Mouse (Mus musculus): ENCODE measurements around the gene Gsdma. TPM values are rescaled to one million over a fixed set of nuclear protein-coding genes. Genes with fewer than 3 reads are reported as not detected.

The Gsdma gene
- polyA plus RNA-seq, 1 experiment from 2014 or later: 0.12 TPM

DNA sequence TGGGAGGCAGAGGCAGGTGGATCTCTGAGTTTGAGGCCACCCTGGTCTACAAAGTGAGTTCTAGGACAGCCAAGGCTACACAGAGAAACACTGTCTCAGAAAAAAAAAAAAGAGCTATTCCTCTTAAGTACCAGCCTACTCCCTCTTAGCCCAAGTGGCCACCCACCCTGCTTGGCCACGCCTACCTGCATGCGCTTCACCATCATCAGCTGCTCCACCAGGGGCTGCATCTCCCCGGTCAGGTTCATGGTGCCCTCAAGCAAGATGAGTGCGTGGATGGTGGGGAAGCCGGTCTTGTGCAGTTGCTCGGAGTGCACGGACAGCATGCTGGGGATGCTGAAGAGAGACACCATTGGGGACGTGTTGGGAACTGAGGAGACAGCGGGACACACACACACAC lies 51.8 kb downstream of the Gsdma start:
- H3K4me2 ChIP-seq (replicated peaks; ENCODE audit: low read depth, low read length): no peak overlapping the region
- no peaks in the 10 kb centered on the region for H3K9me3 ChIP-seq (ENCODE audit: control insufficient read depth, low read depth, low read length)
- 0 out of 2 replicates have a peak, but pooled peaks cover 4% of the 10 kb centered on the region for H3K4me1 ChIP-seq (ENCODE audit: control insufficient read depth, insufficient read depth, low read length)
- no peak overlapping the region for H3K4me3 ChIP-seq (ENCODE audit: low read depth, low read length)
- peaks cover 34% of the 10 kb centered on the region for H3K36me3 ChIP-seq (ENCODE audit: control insufficient read depth, insufficient read depth, low read length)
- WGBS: 94% methylated on average over 9 of the region's 9 CpGs
- H3K27ac ChIP-seq (ENCODE audit: low read length): no peak overlapping the region
- ATAC-seq (ENCODE audit: insufficient number of reproducible peaks, insufficient read depth, low FRiP score, low read depth): no peak
- no peaks in the 10 kb centered on the region for H3K27me3 ChIP-seq (ENCODE audit: control insufficient read depth, insufficient read depth, low read length)
- no peak overlapping the region for H3K9ac ChIP-seq (replicated peaks; ENCODE audit: low read depth, low read length)

DNA sequence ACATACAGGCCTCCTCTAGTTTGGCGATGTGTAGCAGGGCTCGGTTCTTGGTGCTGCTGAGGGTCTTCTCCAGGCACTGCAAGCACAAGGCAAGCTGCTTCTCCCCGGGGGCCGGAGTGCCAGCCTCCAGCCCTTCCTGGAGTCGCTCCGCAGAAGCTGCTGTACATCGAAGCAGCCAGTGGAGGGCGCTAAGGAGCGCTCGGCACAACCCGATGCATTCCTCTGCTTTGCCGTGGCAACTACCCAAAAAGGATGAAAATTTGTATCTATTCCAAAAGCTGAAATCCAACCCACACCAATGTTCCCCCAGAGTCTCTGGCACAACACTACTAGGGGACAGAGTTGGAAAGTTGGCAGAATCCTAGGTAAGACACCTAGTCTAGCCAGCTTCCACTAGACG lies 53.8 kb downstream of the Gsdma start:
- Histone ChIP-seq H3K27ac (ENCODE audit: low read length) (no peak overlapping the region), H3K36me3 (ENCODE audit: control insufficient read depth, insufficient read depth, low read length) (peaks cover 24% of the 10 kb centered on the region), H3K9me3 (ENCODE audit: control insufficient read depth, low read depth, low read length) (no peaks in the 10 kb centered on the region), H3K4me3 (ENCODE audit: low read depth, low read length) (no peak overlapping the region), H3K4me1 (ENCODE audit: control insufficient read depth, insufficient read depth, low read length) (0 out of 2 replicates have a peak, but pooled peaks cover 7% of the 10 kb centered on the region), H3K27me3 (ENCODE audit: control insufficient read depth, insufficient read depth, low read length) (no peaks in the 10 kb centered on the region), H3K4me2 (replicated peaks; ENCODE audit: low read depth, low read length) (no peak overlapping the region), H3K9ac (replicated peaks; ENCODE audit: low read depth, low read length) (no peak overlapping the region)
- WGBS: 21% methylated on average over 13 of the region's 13 CpGs
- no peak for ATAC-seq (ENCODE audit: insufficient number of reproducible peaks, insufficient read depth, low FRiP score, low read depth)

DNA sequence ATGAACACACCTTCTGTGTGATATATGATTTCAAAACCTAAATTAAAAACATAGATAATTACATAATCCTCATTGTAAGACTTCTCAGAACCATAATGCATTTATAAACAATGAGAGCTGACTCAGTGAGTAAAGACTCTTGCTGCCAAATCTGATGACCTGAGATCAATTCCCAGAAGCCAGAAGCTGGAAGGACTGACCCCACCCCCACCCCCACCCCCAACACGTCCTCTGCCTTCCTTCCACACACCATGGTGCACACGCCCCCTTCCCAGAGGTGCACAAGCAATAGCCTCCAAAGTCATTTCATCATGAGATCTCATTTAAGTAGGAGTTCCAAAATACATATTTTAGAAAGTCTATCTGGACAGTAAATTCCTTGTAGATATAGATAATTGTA lies 56.6 kb downstream of the Gsdma start:
- 0 out of 2 replicates have a peak, but pooled peaks cover 7% of the 10 kb centered on the region for H3K4me1 ChIP-seq (ENCODE audit: control insufficient read depth, insufficient read depth, low read length)
- H3K27me3 ChIP-seq (ENCODE audit: control insufficient read depth, insufficient read depth, low read length): no peaks in the 10 kb centered on the region
- peaks cover 12% of the 10 kb centered on the region; the same call in 1 of the 2 replicates for H3K36me3 ChIP-seq (ENCODE audit: control insufficient read depth, insufficient read depth, low read length)
- ATAC-seq (ENCODE audit: insufficient number of reproducible peaks, insufficient read depth, low FRiP score, low read depth): no peak
- no peak overlapping the region for H3K4me3 ChIP-seq (ENCODE audit: low read depth, low read length)
- no peak overlapping the region for H3K4me2 ChIP-seq (replicated peaks; ENCODE audit: low read depth, low read length)
- 72% methylated on average over 2 of the region's 2 CpGs for WGBS
- no peaks in the 10 kb centered on the region for H3K9me3 ChIP-seq (ENCODE audit: control insufficient read depth, low read depth, low read length)
- H3K9ac ChIP-seq (replicated peaks; ENCODE audit: low read depth, low read length): no peak overlapping the region
- no peak overlapping the region for H3K27ac ChIP-seq (ENCODE audit: low read length)

DNA sequence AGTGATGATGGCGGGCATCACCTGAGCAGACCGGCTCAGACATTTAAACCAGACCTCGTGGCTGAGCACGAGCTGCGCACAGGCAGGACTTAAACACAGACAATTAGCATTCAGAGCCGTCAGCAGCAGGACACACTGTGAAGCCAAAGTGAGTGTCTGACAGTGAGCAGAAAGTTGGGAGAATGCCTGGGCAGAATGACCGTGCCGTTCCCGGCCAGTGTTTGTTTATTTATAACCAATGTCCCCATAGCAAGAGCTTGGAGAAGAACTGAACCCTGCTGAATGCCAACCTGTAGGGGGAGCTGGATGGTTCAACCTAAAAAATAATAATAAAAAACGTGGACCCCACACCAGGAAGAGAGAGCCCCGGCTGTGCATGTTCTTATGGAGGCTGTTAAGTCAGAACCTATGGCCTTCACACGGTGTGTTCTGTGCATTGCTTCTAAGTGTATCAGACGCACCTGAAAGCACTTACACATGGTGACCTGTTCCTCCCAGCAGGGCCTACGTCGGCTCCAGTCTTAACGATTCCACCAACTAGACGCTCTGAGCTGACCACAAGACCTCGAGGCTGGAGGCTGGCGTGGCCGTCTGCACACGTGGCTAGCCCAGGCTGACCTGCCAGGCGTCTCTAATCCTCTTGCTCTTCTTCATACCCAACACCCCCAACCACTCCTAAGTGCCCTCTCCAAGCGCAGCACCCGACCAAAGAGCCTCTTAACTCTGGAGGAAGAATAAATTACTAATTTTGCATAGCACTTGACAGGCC lies 57.5 kb downstream of the Gsdma start:
- Histone ChIP-seq H3K27ac (ENCODE audit: low read length) (peak overlapping the region; percentile 15; the same call in 1 of the 2 replicates), H3K9ac (replicated peaks; ENCODE audit: low read depth, low read length) (no peak overlapping the region), H3K9me3 (ENCODE audit: control insufficient read depth, low read depth, low read length) (no peaks in the 10 kb centered on the region), H3K27me3 (ENCODE audit: control insufficient read depth, insufficient read depth, low read length) (no peaks in the 10 kb centered on the region), H3K4me1 (ENCODE audit: control insufficient read depth, insufficient read depth, low read length) (0 out of 2 replicates have a peak, but pooled peaks cover 7% of the 10 kb centered on the region), H3K36me3 (ENCODE audit: control insufficient read depth, insufficient read depth, low read length) (peaks cover 12% of the 10 kb centered on the region; the same call in 1 of the 2 replicates), H3K4me3 (ENCODE audit: low read depth, low read length) (no peak overlapping the region), H3K4me2 (replicated peaks; ENCODE audit: low read depth, low read length) (no peak overlapping the region)
- peak; percentile 44; the same call in 1 of the 2 replicates for ATAC-seq (ENCODE audit: insufficient number of reproducible peaks, insufficient read depth, low FRiP score, low read depth)
- WGBS: 50% methylated on average over 24 of the region's 24 CpGs

DNA sequence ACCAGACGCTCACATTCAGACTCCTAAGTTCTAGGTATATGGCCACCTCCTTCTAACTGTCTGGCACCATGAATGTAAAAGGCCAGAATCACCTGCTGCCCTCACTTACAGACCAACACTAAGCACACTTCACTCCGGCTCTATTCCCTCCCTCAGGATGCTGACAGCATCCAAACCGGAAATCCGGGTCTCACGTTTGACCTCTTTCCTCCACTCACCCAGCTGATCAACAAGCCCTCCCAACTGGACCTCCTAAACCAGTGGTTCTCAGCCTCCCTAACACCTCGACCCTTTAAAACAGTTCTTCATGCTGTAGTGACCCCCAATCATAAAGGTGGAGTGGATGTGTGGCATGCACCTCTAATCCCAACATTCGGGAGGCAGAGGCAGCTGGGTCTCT lies 58.9 kb downstream of the Gsdma start:
- no peak for ATAC-seq (ENCODE audit: insufficient number of reproducible peaks, insufficient read depth, low FRiP score, low read depth)
- H3K4me3 ChIP-seq (ENCODE audit: low read depth, low read length): no peak overlapping the region
- no peaks in the 10 kb centered on the region for H3K27me3 ChIP-seq (ENCODE audit: control insufficient read depth, insufficient read depth, low read length)
- 0 out of 2 replicates have a peak, but pooled peaks cover 6% of the 10 kb centered on the region for H3K4me1 ChIP-seq (ENCODE audit: control insufficient read depth, insufficient read depth, low read length)
- H3K9me3 ChIP-seq (ENCODE audit: control insufficient read depth, low read depth, low read length): no peaks in the 10 kb centered on the region
- no peaks in the 10 kb centered on the region; the same call in 1 of the 2 replicates for H3K36me3 ChIP-seq (ENCODE audit: control insufficient read depth, insufficient read depth, low read length)
- H3K4me2 ChIP-seq (replicated peaks; ENCODE audit: low read depth, low read length): no peak overlapping the region
- no peak overlapping the region for H3K27ac ChIP-seq (ENCODE audit: low read length)
- no peak overlapping the region for H3K9ac ChIP-seq (replicated peaks; ENCODE audit: low read depth, low read length)
- WGBS: 72% methylated on average over 7 of the region's 7 CpGs

DNA sequence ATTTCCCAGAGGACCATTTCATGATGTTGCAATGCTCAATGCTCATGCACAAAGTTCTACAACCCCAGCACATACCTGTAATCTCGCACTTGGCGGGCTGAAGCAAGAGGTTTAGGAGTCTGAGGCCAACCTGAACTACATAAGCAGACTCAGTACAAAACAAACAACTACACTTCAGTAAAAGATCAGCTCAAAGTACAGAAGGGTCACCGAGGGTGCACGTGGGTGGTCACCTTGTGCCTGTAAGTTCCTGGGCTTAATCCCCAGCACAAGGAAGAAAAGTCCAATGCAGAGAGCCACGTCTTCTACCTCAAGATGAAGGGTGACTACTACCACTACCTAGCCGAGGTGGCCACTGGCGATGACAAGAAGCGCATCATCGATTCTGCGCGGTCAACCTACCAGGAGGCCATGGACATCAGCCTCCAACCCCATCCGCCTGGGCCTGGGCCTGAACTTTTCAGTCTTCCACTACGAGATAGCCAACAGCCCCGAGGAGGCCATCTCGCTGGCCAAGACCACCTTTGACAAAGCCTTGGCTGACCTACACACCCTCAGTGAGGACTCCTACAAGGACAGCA lies 61.9 kb downstream of the Gsdma start:
- H3K4me1 ChIP-seq (ENCODE audit: control insufficient read depth, insufficient read depth, low read length): peaks cover 9% of the 10 kb centered on the region; the same call in 1 of the 2 replicates
- no peak overlapping the region for H3K27ac ChIP-seq (ENCODE audit: low read length)
- H3K36me3 ChIP-seq (ENCODE audit: control insufficient read depth, insufficient read depth, low read length): no peaks in the 10 kb centered on the region; the same call in 1 of the 2 replicates
- no peak overlapping the region for H3K4me3 ChIP-seq (ENCODE audit: low read depth, low read length)
- H3K9me3 ChIP-seq (ENCODE audit: control insufficient read depth, low read depth, low read length): no peaks in the 10 kb centered on the region
- no peak overlapping the region for H3K9ac ChIP-seq (replicated peaks; ENCODE audit: low read depth, low read length)
- no peak overlapping the region for H3K4me2 ChIP-seq (replicated peaks; ENCODE audit: low read depth, low read length)
- no peak for ATAC-seq (ENCODE audit: insufficient number of reproducible peaks, insufficient read depth, low FRiP score, low read depth)
- no peaks in the 10 kb centered on the region for H3K27me3 ChIP-seq (ENCODE audit: control insufficient read depth, insufficient read depth, low read length)
- 97% methylated on average over 15 of the region's 15 CpGs for WGBS

Other genes with a start within 250 kb of the Gsdma start
- 98.0 and 101 TPM in 2 replicates for gene Mien1, start 225.4 kb upstream of the Gsdma start, polyA plus RNA-seq (2014; fragmentation: Nextera tagmentation; extraction: Ambion mirVana)
- gene Grb7, start 218.0 kb upstream of the Gsdma start, polyA plus RNA-seq (2014; fragmentation: Nextera tagmentation; extraction: Ambion mirVana): 44.0 and 44.3 TPM in 2 replicates
- gene Ikzf3, start 118.3 kb upstream of the Gsdma start, polyA plus RNA-seq (2014; fragmentation: Nextera tagmentation; extraction: Ambion mirVana): 0.23 and 0.41 TPM in 2 replicates
- gene Zpbp2, start 113.3 kb upstream of the Gsdma start, polyA plus RNA-seq (2014; fragmentation: Nextera tagmentation; extraction: Ambion mirVana): 0.46 TPM in 1 of 2 replicates, not detected in the other
- gene Ormdl3, start 77.0 kb upstream of the Gsdma start, polyA plus RNA-seq (2014; fragmentation: Nextera tagmentation; extraction: Ambion mirVana): 9.2 and 9.6 TPM in 2 replicates
- gene Lrrc3c, start 66.1 kb upstream of the Gsdma start, polyA plus RNA-seq (2014; fragmentation: Nextera tagmentation; extraction: Ambion mirVana): not detected in 2 replicates
- 0.59 and 0.94 TPM in 2 replicates for gene Gm12355, start 38.7 kb upstream of the Gsdma start, polyA plus RNA-seq (2014; fragmentation: Nextera tagmentation; extraction: Ambion mirVana)
- not detected in 2 replicates for gene Gsdma3, start 38.0 kb upstream of the Gsdma start, polyA plus RNA-seq (2014; fragmentation: Nextera tagmentation; extraction: Ambion mirVana)
- not detected in 2 replicates for gene Gsdma2, start 17.6 kb upstream of the Gsdma start, polyA plus RNA-seq (2014; fragmentation: Nextera tagmentation; extraction: Ambion mirVana)
- 126 TPM in 2 replicates for gene Psmd3, start 18.2 kb downstream of the Gsdma start, polyA plus RNA-seq (2014; fragmentation: Nextera tagmentation; extraction: Ambion mirVana)
- gene Csf3, start 36.9 kb downstream of the Gsdma start, polyA plus RNA-seq (2014; fragmentation: Nextera tagmentation; extraction: Ambion mirVana): not detected in 2 replicates
- 39.9 and 41.0 TPM in 2 replicates for gene Med24, start 65.1 kb downstream of the Gsdma start, polyA plus RNA-seq (2014; fragmentation: Nextera tagmentation; extraction: Ambion mirVana)
- 61.4 and 62.9 TPM in 2 replicates for gene Thra, start 76.3 kb downstream of the Gsdma start, polyA plus RNA-seq (2014; fragmentation: Nextera tagmentation; extraction: Ambion mirVana)
- 1.7 and 2.3 TPM in 2 replicates for gene Nr1d1, start 111.0 kb downstream of the Gsdma start, polyA plus RNA-seq (2014; fragmentation: Nextera tagmentation; extraction: Ambion mirVana)
- 21.6 and 22.3 TPM in 2 replicates for gene Msl1, start 131.2 kb downstream of the Gsdma start, polyA plus RNA-seq (2014; fragmentation: Nextera tagmentation; extraction: Ambion mirVana)
- gene Casc3, start 140.6 kb downstream of the Gsdma start, polyA plus RNA-seq (2014; fragmentation: Nextera tagmentation; extraction: Ambion mirVana): 33.7 and 35.1 TPM in 2 replicates
- gene Rapgefl1, start 172.4 kb downstream of the Gsdma start, polyA plus RNA-seq (2014; fragmentation: Nextera tagmentation; extraction: Ambion mirVana): 5.6 and 7.7 TPM in 2 replicates
- gene Wipf2, start 199.3 kb downstream of the Gsdma start, polyA plus RNA-seq (2014; fragmentation: Nextera tagmentation; extraction: Ambion mirVana): 6.8 and 7.1 TPM in 2 replicates
- 31.4 and 32.6 TPM in 2 replicates for gene Cdc6, start 243.4 kb downstream of the Gsdma start, polyA plus RNA-seq (2014; fragmentation: Nextera tagmentation; extraction: Ambion mirVana)

All from stomach, embryonic 14.5 days (tissue).